Mouse (Mus musculus) cerebellum, adult 2 months (tissue): Measurements from ENCODE around the gene Col24a1.

Experiments used
- CTCF ChIP-seq: fragments of 200-500 bp; IDR thresholded peaks from 2 replicates; pipeline ENCODE4 v1.5.1; 2011; ENCODE audit warnings: low read depth, mild to moderate bottlenecking, control low read depth, low read length, moderate library complexity, borderline replicate concordance; ENCODE audit not compliant: insufficient read depth
- POLR2A ChIP-seq: fragments of 200-500 bp; IDR thresholded peaks from 2 replicates; pipeline ENCODE4 v1.6.1; 2011; ENCODE audit warnings: low read length, control low read depth, borderline replicate concordance; ENCODE audit not compliant: insufficient read depth

DNA sequence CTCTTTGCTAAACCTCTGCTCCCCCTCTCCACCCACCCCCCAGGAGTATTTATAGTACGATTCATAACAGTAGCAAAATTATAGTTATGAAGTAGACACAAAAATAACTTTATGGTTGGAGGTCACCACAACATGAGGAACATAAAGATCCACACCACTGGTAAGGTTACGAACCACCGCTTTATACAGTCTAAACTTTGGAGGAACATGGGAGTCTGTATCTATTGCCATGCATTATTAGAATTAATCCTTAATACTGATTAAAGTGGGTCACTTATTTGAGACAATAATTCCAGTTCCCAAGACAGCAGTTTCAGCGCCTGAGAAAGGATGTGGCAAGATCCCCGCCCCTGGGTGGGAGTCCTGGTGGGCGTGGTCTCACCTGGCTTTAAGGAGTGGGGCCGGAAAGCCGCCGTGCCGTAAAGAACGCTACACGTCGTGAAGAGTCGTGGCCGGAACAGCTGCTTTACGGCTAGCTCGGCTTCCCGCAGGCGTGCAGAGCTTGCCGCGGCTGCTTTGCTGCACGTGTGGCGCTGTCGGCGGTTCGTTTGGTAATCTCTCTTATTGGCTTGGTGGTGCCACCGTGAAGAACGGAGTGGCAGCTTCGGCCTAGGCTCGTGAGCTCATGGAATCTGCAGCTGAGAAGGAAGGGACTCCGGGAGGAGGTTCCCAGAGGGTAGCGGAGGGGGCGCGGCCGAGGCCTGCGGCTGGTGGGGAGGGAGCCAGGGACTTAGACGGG, 283.6 kb downstream of the Col24a1 start, which contains the start of gene Znhit6:
- TF ChIP-seq CTCF (no peak), POLR2A (peak; percentile 65; the same call in 1 of the 2 replicates)
